Mouse (Mus musculus) myocyte (in vitro differentiated cells): ENCODE measurements around the gene Tnrc6c. TPM values are rescaled to one million over a fixed set of nuclear protein-coding genes. Genes with fewer than 3 reads are reported as not detected.

Experiments used
- H3K27me3 ChIP-seq: one replicate; pipeline ENCODE4 v1.6.1; 2011; ENCODE audit not compliant: control insufficient read depth, insufficient read depth, insufficient read length
- H3K36me3 ChIP-seq: one replicate; pipeline ENCODE4 v1.6.1; 2011; ENCODE audit not compliant: control insufficient read depth, insufficient read depth
- H3K4me2 ChIP-seq: one replicate; pipeline ENCODE4 v1.6.1; 2011; ENCODE audit warnings: low read depth, control low read depth
- H3K4me3 ChIP-seq: one replicate; pipeline ENCODE4 v1.5.1; 2011; ENCODE audit warnings: mild to moderate bottlenecking, control low read depth, moderate library complexity
- H3K79me2 ChIP-seq: one replicate; pipeline ENCODE4 v1.6.1; 2011; ENCODE audit not compliant: control insufficient read depth, insufficient read depth
- H3ac ChIP-seq: one replicate; pipeline ENCODE4 v1.6.1; 2011; ENCODE audit not compliant: control insufficient read depth, insufficient read length
- CEBPB ChIP-seq: IDR thresholded peaks from 2 replicates; pipeline ENCODE4 v1.6.1; 2011; ENCODE audit warnings: mild to moderate bottlenecking, moderate library complexity; ENCODE audit not compliant: poor library complexity, insufficient read depth, severe bottlenecking
- E2F4 ChIP-seq: IDR thresholded peaks from one replicate; pipeline ENCODE4 v1.6.1; 2011; ENCODE audit warnings: mild to moderate bottlenecking, control low read depth, moderate library complexity; ENCODE audit not compliant: insufficient read depth
- MAX ChIP-seq: IDR thresholded peaks from one replicate; pipeline ENCODE4 v1.6.1; 2011; ENCODE audit warnings: low read depth, mild to moderate bottlenecking, control low read depth
- MYOD1 ChIP-seq, 3 experiments: IDR thresholded peaks; one replicate each; pipeline ENCODE4 v1.6.1; 2011; ENCODE audit warnings: control low read depth in 2 of 3, low read depth in 2 of 3, mild to moderate bottlenecking in 2 of 3, moderate library complexity in 1 of 3; ENCODE audit not compliant: insufficient read length in 2 of 3, control insufficient read depth in 1 of 3
- MYOG ChIP-seq, 3 experiments: IDR thresholded peaks; one replicate each; pipeline ENCODE4 v1.6.1; 2011; ENCODE audit warnings: control low read depth in 2 of 3, low read depth in 2 of 3, mild to moderate bottlenecking in 2 of 3; ENCODE audit not compliant: insufficient read length in 2 of 3, control insufficient read depth in 1 of 3, insufficient read depth in 1 of 3
- POLR2A ChIP-seq: IDR thresholded peaks from one replicate; pipeline ENCODE4 v1.6.1; 2011; ENCODE audit warnings: low read depth, mild to moderate bottlenecking, control low read depth, moderate library complexity; ENCODE audit not compliant: insufficient read length
- POLR2AphosphoS2 ChIP-seq: IDR thresholded peaks from one replicate; pipeline ENCODE4 v1.6.1; 2011; ENCODE audit warnings: low read depth, control low read depth; ENCODE audit not compliant: insufficient read length
- REST ChIP-seq: IDR thresholded peaks from one replicate; pipeline ENCODE4 v1.6.1; 2011; ENCODE audit warnings: mild to moderate bottlenecking, control low read depth, moderate library complexity; ENCODE audit not compliant: insufficient read depth, insufficient read length
- SRF ChIP-seq: IDR thresholded peaks from one replicate; pipeline ENCODE4 v1.6.1; 2011; ENCODE audit warnings: low read depth; ENCODE audit not compliant: control insufficient read depth, insufficient read length
- TCF12 ChIP-seq: IDR thresholded peaks from one replicate; pipeline ENCODE4 v1.6.1; 2011; ENCODE audit warnings: mild to moderate bottlenecking, control low read depth; ENCODE audit not compliant: poor library complexity, insufficient read depth, severe bottlenecking
- TCF3 ChIP-seq: IDR thresholded peaks from one replicate; pipeline ENCODE4 v1.6.1; 2011; ENCODE audit warnings: low read depth, control low read depth; ENCODE audit not compliant: insufficient read length
- USF1 ChIP-seq: IDR thresholded peaks from one replicate; pipeline ENCODE4 v1.6.1; 2011; ENCODE audit warnings: low read depth, mild to moderate bottlenecking, control low read depth, moderate library complexity
- polyA plus RNA-seq: library from polyadenylated mRNA; unstranded; fragments of >200 nt; fragmentation: generic; extraction: Trizol; gene quantifications from one replicate; pipeline ENCODE4 v1.2.1, GENCODE M21; 2012; ENCODE audit warnings: missing spikeins

Gene Tnrc6c
- polyA plus RNA-seq = 7.4 TPM

DNA sequence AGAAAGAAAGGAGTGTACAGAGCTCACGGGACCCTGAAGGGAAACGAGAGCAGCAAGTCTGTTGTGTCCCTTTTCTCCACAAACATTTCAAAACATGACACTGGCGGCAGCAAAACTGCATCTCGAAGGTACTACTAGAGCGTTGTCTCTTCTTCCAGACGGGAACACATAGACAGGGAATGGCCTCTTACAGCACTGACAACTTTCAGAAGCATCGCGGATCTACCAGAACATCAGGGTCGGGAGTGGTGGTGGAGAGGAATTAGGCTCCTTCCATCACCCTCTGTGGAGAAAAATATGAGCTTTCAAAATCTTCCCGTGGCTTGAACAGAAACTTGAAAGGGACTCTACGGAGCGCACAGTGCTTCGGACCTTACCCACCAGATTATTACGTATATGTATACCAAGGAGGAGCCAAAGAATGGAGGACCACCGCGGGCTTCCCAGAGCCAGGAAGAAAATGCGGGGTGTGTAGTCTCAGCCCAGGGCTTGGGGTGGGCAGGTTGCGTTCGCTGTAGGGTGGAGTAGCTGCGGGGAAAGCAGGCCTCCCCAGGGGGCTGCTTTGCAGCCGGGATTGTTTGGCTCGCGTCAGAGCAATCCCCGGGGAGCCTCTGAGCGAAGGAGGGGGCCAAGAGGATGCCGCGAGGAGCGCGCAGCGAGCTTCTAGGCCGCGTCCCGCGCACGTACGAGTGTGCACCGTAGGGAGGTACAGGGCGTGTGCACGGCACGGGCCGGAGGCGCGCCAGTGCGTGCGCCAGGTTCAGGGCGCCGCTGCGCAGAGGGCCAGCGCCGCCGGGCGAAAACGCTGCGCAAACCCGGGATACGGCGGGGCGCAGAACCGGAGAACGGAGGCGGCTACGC is at the start of gene Tnrc6c:
TSS of gene Tnrc6c (plus strand) at position 799 of the 861 bp plus-strand sequence.
- TF ChIP-seq REST (no peak), SRF (no peak), USF1 (no peak), CEBPB (no peak), TCF3 (no peak), POLR2A (no peak), MYOG (IDR thresholded peaks at IDR 0.05; ENCODE audit: control insufficient read depth in 1 of 3, insufficient read depth in 1 of 3, insufficient read length in 2 of 3, low read depth in 2 of 3) (no peak), MYOD1 (IDR thresholded peaks at IDR 0.05; ENCODE audit: control insufficient read depth in 1 of 3, insufficient read length in 2 of 3, low read depth in 2 of 3) (no peak), POLR2AphosphoS2 (no peak), MAX (no peak), E2F4 (no peak), TCF12 (no peak)
- H3K4me3 ChIP-seq = peak within 1 kb of the TSS; percentile 74
- peaks cover 4% of the 10 kb centered on the region for H3K27me3 ChIP-seq
- no peaks in the 10 kb centered on the region for H3K36me3 ChIP-seq
- peak within 1 kb of the TSS; percentile 95 for H3ac ChIP-seq
- peaks cover 34% of the 10 kb centered on the region for H3K79me2 ChIP-seq
- H3K4me2 ChIP-seq = peak within 1 kb of the TSS; percentile 94

DNA sequence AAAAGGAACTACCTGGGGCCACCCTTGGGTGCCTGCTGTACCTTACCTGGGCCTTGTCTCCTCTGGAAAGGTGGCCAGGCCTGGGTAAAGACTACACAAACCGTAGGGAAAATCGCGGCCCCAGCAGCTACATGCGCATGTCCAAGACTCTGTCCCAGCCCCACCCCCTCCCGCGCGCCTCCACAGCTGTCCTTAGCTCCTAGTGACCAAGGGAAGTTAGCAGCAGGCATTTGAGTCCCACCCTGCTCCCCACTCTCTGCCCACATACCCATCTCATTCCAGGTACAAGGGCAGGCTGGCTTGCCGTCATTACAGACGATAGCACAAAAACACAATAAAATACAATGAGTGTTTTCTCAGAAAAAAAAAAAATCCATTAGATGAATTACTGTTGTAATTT is 48.0 kb upstream of the Tnrc6c start:
- peak in 1 of 3 experiments; percentile 62 for TF ChIP-seq MYOD1 (IDR thresholded peaks at IDR 0.05; ENCODE audit: control insufficient read depth in 1 of 3, insufficient read length in 2 of 3, low read depth in 2 of 3)
- TF ChIP-seq TCF3 = no peak
- no peak for TF ChIP-seq TCF12
- peak; percentile 11 to 67 (median 32) for TF ChIP-seq MYOG (IDR thresholded peaks at IDR 0.05; ENCODE audit: control insufficient read depth in 1 of 3, insufficient read depth in 1 of 3, insufficient read length in 2 of 3, low read depth in 2 of 3)
- no peaks in the 10 kb centered on the region for H3K79me2 ChIP-seq
- H3K4me3 ChIP-seq = no peak overlapping the region
- H3K27me3 ChIP-seq = no peaks in the 10 kb centered on the region
- H3K4me2 ChIP-seq = peak overlapping the region; percentile 63
- H3ac ChIP-seq = no peak overlapping the region
- H3K36me3 ChIP-seq = no peaks in the 10 kb centered on the region

DNA sequence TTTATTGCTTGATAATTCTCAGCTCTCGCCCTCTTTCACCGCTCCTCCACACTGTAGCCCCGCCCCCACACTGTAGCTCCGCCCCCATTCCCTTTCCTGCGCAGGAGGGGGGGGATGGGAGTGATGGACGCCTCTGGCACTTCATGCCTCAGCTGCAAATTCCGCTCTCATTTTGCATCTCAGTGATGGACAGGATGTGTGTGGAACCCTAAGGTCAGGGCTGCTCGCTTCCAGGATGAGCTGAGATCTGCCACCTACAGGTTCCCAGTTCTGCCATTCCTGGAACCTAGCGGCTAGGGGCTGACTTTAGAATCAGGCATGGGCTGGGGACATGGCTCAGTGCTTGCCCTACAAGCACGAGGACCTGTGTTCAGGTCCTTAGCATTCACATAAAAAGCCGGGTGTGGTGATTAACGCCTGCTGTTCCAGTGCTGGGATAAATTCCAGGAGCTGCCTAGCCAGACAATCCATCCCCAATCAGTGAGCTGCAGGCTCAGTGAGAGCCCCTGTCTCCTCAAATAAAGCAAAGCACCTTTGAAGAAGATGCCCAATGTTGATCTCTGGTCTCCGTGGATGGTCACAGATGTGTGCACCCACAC is 47.4 kb upstream of the Tnrc6c start:
- Histone ChIP-seq H3K4me3 (no peak overlapping the region), H3ac (no peak overlapping the region), H3K4me2 (peak overlapping the region; percentile 63), H3K36me3 (no peaks in the 10 kb centered on the region), H3K79me2 (no peaks in the 10 kb centered on the region), H3K27me3 (no peaks in the 10 kb centered on the region)
- TF ChIP-seq MYOD1 (IDR thresholded peaks at IDR 0.05; ENCODE audit: control insufficient read depth in 1 of 3, insufficient read length in 2 of 3, low read depth in 2 of 3) (no peak), E2F4 (no peak), CEBPB (no peak), POLR2AphosphoS2 (no peak), MYOG (IDR thresholded peaks at IDR 0.05; ENCODE audit: control insufficient read depth in 1 of 3, insufficient read depth in 1 of 3, insufficient read length in 2 of 3, low read depth in 2 of 3) (no peak), TCF3 (no peak), USF1 (no peak), REST (no peak), TCF12 (no peak), MAX (no peak), POLR2A (no peak), SRF (no peak)

DNA sequence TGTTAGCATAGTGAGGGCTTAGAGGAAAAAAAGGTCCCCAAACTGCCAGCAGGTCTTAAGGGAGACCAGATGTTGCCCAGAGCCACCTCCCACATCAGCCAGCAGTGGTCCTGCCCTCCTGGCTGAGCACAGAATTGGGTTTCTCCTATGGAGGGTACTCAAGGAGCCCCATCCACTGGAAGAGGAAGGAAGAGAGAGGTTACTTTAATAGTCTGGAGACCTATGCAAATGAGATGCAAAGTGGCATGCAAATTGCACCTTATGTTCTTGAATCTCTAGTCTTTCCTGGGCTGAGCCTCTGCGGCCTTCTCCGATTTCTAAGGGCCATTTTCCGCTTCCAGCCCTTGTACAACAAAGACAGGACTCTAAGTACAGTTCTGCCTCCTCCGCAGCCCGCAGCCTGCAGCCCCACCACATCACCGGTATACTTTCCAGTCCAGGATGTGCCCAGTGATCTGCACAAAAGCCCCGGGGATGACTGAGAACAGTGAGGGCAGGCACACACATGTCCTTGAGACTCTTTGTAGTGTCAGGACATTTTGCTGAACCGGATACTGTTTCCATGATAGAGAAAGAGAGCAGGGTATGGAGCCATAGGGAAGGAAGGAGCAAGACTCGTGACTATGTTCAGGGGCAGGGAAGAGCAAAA is 45.8 kb upstream of the Tnrc6c start:
- Histone ChIP-seq H3K36me3 (no peaks in the 10 kb centered on the region), H3ac (no peak overlapping the region), H3K27me3 (no peaks in the 10 kb centered on the region), H3K4me3 (no peak overlapping the region), H3K79me2 (no peaks in the 10 kb centered on the region), H3K4me2 (no peak overlapping the region)
- TF ChIP-seq TCF3 (no peak), SRF (no peak)
